Mouse (Mus musculus) right cerebral cortex, postnatal 36 days (tissue): ENCODE data around the gene Rbbp8nl.
"Not testable (repeated sequence)": the region's sequence is repeated elsewhere in the genome, so short reads cannot be mapped to it uniquely, and the experiment has no call there.

Experiments used
- DNase-seq, 2 experiments: peaks; one replicate each; pipeline ENCODE4 v3.0.0; 2022; ENCODE audit warnings: low spot score in 2 of 2, mixed read lengths in 1 of 2

The Rbbp8nl gene

DNA sequence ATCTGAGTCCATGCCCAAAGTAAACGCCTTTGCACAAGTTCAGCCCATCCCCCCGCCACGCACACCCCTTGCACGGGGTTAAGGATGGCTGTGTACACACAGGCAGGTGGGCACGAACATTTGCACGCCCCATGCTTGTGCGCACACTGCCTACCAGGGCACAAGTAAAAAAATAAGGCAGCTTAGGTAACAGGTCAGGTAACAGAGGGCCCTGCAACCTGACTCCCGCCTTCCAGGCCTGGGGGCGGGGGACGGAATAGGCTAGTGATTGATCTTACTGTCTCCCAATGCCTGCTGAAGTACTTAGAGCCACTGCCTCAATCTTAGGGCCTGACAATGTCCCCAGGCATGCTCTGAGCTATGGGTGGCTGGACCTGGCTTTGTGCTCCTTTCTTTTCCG, 713 bp downstream of the Rbbp8nl start:
- DNase-seq = no peak

DNA sequence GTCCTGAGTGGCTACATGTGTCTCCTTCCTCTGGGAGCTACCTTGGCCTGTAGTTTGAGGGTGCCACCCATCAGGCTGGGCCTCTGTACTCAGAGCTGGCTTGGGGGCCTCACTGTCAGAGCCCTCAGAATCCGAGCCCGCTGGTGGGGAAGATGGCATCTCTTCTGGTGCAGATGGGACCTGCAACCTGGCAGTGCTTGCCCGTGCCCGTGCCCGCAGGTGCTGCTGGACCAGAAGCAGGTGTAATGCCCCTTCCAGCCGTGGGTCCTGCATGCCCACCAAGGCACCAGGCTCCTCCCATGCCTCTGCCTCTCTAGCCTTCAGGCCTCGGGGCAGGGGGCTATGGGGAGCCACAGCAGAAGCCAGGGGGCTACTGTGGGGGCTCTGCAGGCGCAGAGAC, 10.4 kb downstream of the Rbbp8nl start:
- no peak for DNase-seq

DNA sequence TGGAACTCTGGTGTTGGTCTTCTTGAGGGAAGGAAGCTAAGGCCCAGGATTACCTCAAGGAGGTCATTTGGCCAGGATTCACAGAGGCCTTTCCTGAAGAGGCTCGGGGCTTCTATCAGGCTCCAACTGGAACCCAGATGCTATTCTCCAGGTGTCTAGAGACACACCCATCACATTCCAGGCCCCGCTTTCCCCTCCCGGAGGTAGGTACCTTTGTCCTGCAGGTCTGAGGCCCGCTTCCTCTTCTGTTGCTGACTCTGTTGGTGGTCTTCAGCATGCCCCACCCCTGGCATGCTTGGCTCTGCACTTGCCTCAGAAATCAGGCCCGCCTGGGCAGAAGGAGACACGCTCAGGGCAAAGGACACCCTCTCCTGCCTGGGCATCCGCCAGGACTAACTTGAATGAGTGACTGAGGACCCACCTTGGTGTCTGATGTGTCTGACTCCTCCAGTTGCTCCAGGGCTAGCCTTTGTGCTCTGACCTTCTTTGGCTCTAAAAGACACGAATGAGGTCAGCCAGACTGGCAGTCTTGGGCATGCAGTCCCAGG, 11.8 kb downstream of the Rbbp8nl start:
- DNase-seq = no peak

DNA sequence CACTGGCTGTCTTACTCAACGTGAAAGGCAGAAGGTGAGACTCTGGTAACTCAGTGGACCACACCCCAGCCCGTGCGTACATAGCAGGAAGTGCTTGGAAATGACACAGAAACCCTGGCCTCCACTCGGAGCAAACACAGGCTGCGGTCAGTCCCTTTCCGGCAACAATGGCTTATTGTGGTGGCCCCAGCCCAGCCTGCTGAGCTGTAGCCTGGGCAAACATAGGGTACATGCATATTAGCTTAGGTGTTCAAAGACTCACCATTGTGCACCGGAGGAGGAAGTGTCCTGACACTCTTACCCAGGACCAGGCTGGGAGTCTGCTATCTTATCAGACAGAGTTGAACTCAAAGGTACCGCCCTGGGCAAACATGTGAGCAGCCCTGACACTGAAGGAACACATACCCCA, 12.8 kb downstream of the Rbbp8nl start:
- no peak for DNase-seq

DNA sequence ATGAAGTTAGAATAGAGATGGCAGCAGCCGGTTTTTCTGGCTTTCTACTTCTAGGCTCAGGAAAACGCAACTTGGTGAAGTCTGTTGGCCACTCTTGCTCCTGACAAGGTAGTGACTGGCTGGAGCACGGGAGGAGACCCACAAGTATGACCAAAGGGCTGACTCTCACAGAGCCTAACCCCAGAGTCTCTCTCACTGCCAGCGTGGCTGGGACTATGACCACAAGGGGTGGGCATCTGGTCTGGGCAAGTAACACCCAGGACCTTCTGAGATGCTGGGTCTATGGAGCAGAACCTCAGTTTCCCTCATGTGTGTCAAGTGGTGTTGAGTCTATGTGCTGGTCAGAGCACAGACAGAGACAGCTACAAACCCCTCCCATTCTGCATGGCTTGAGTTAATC, 13.3 kb downstream of the Rbbp8nl start:
- no peak for DNase-seq

DNA sequence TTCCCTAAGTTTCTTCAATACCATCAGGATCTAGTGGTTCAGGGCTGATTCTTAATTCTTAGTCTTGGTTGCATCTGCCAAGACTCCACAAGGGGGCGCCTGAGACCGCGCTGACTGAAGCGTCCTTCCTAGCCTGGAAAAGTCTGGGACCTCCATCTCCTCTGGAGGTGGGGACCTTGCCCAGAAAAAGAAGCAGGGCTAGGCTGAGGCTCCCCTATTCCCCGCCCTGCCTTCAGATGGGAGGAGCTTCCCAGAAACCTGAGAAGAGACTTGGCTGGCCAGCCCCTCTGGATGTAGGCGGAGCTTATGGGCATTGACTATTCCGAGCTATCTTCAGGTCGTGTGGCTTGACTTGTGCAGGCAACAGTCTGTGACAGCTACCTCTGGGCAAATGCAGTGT, 13.8 kb downstream of the Rbbp8nl start:
- no peak for DNase-seq

DNA sequence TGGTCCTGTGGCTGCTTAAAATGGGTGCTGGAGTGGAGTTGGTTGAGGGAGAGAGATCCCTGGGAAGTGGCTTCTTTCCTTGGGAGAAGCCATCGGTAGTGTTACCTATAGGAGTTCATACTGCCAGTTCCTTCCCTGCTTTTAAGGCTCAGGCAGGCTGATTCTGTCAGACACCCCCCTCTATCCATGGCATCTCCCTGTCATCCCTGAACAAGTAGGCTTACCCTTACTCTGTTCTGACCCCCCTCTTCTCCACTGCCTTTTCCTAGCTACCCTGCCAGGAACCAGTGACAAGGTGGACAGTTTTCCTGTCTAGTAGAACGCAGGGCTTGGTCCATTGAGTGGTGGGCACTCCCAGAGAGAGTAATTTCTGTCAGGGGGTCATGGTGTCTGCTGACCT, 15.2 kb downstream of the Rbbp8nl start:
- DNase-seq = no peak

DNA sequence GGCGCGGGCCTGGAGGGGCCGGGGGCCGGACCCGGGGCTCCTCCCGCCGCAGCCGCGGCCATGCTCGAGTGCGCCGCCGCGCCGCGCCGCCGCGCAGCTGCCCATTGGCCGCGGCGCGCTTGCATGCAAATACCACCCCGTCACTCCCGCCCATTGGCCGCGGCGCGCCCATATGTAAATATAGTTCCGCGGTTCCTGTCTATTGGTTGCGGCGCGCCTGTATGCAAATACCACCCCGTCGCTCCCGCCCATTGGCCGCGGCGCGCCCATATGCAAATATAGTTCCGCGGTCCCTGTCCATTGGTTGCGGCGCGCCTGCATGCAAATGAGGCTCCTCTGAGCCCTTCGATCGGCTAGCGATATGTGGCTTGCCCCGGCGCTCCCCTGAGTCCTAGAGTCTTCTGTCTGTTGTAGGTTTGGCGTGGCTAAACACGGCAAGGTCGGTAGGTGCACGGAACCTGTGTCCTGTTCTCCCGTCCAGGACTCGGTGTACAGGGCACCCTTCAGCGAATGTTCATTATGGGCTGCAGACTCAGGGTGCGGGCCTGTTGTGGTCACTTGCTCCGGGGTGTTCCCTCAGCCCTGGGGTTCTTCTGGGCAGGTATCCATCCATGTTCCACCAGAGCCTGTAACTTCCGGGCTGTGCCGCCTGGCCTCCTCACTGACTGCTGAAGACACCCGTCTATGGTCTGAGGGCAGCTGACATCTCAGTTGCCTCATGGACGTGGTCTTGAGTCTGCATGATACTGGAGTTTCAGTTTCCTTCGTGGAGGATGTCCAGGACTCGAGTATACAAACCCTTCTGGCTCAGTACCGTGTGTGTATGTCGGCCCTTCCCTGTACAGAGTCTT, 16.1 kb downstream of the Rbbp8nl start, which contains the start of gene Cables2:
Gene Cables2 (minus strand): TSS at position 103 of the 851 bp plus-strand sequence.
- peak; percentile 93 to 94 for DNase-seq

DNA sequence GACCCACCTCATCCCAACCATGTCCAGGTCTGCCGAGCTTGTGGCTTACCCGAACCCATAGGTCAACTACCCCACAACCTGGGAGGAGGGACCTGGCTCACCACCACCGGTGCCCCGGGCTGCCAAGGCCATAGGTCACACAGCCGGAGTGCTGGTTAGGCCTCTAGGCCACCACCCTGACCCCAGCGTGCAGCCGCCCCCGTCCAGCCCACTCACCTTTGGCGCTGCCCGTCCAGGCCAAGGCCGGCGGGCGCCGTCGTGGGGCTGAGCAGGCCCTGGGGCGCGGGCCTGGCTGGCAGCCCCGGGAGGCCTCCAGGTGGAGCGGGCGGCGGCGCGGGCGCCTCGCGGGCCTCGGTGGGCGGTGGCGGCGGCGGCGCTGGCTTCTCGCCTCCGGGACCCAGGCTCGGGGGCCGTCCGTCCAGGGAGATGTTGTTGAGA, 16.8 kb downstream of the Rbbp8nl start:
- DNase-seq = no peak

DNA sequence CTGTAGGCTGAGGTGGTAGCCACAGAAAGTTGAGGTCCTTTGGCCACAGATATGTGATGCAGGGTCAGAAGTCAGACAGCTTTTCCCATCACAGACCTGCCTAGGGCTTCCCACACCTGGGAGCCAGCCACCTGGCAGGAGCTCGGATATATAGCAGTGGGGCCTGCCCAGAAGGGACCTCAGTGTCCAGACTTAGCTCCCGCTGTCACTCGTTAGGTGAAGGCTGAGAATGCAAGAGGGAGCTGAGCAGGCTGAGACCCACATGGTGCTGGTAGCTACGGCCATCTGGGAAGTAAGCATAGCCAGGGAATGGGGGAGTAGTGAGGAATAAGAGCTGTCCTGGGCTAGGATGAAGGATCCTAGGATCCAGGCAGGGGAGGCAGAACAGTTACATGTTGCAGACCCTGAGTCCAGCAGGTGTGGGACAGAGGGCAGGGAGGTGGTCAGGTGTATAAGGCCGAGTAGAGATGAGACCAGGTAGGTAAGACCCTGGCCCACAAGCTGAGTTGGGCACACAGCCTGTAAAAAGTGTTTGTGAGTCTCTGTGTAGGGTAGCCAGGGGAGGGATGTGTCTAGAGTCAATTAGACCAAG, 17.8 kb downstream of the Rbbp8nl start:
- DNase-seq = no peak

DNA sequence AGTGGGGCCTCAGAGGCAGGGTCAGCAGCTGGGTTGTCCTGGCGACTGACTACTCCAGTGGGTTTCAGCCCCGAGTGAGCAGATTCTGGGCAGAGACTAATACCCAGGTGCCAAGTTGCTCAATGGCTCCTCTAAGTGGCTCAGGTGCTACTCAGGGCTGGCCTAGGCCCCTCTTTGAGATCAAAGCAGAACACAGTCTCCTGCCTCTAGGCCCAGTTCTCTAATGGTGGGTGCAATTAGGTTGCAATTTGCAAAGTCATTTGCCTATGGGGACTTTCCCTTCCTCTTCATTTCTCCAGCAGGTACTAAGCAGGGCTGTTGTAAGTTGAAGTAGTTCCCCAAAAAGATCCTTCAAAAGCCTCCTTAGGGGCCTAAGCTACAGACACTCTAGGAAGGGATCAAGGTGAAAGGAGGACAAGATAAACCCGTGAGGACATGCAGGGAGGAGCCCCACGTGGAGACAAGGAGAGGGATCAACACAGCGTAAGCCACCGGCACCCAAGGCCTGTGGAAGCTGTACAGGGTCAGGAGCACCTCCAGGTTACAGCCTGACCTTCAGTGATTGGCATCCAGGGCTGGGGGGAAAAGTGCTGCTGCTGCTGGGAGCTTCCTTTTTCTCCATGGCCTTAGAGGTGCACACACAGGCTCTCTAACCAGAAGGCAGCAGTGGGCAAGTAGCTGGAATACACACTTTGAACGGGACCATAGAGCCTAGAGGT, 19.0 kb downstream of the Rbbp8nl start:
- DNase-seq = no peak

DNA sequence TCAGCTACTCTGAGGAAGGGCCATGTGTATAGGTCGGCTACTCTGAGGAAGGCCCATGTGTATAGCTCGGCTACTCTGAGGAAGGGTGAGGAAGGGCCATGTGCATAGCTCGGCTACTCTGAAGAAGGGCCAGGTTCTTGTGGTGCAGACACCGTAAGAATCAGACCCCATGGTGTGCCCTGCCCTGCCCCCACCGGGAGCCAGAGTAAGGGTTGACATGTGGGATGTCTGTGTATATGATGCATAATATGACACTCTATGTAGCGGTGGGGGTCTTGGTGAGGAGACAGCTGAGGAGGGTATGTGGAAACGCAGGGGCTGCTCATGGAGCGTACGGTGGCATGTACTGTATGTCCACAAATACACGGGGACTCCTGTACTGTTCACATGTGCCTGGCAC, 20.4 kb downstream of the Rbbp8nl start:
- DNase-seq = no peak

DNA sequence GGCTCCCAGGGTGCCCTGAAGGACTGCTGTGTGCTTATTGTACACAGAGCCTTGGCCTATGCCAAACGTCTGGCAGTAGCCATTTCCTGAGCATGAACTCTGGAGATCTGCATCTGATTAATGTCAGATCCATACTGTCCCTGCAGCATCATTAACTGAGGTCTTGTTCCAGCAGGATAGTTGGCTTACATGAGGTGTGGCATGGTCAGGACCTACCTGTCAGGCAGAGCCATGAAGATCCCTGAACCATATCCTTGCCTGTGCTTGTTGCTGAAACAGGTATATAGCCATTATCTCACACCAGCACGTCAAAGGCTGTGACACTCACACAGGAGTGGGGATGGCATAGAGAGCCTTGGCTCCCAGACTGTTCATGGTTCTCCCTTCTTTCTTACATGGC, 21.7 kb downstream of the Rbbp8nl start:
- DNase-seq = no peak

DNA sequence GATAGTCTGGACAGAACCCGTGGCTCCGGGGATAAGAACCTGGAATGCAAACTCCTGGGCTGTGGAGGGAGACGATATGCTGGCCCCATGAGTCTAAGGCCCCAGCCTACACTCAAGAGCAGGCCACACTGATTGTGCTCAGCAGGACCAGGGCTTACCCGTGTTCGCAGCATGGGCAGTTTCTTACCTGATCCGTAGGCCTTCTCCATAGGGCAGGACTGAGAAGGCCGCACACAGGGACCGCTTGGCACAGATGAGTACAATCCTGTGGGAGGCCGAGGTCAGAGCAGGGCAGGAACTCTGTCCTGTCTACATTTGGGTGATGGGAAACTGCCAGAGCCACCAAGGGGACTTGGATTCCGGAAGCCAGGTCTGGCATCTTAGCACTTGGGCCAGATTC, 26.8 kb downstream of the Rbbp8nl start:
- DNase-seq = no peak

DNA sequence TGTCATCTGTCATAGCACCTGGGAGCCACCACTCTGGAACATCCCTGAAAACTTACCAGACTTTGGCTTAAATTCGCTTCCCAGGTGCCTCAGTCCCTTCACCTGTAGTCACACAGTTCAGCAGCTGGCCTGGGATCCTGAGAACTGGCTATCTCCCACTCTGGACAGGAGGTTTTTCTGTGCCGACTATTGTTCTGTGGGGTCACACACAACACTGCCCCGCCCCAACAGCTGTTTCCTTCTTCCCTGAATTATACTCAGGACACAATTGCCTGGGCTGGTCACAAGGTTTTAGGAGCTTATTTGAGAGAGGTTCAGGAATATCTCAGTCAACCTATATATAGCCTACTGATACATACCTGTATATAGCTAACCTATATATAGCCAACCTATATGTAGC, 27.2 kb downstream of the Rbbp8nl start:
- DNase-seq = no peak

DNA sequence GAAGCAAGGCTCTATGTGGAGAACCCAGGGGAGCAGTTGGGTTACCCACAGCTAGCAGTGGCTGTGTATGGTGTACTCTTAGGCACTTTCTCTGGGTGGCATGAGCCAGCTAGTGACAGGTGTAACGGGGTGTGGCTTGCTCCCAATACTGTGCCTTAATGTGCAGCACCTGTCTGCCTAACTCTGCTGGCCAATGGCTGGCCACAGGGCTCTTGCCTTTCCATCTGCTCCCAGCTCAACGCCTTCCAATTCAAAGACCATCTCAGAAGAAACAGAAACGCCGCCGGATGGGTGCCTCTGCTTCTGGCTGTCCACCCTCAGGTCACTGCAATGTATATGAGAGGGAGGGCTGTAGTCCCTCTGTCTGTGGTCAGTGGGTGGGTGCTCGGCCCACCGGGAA, 27.8 kb downstream of the Rbbp8nl start:
- no peak for DNase-seq

DNA sequence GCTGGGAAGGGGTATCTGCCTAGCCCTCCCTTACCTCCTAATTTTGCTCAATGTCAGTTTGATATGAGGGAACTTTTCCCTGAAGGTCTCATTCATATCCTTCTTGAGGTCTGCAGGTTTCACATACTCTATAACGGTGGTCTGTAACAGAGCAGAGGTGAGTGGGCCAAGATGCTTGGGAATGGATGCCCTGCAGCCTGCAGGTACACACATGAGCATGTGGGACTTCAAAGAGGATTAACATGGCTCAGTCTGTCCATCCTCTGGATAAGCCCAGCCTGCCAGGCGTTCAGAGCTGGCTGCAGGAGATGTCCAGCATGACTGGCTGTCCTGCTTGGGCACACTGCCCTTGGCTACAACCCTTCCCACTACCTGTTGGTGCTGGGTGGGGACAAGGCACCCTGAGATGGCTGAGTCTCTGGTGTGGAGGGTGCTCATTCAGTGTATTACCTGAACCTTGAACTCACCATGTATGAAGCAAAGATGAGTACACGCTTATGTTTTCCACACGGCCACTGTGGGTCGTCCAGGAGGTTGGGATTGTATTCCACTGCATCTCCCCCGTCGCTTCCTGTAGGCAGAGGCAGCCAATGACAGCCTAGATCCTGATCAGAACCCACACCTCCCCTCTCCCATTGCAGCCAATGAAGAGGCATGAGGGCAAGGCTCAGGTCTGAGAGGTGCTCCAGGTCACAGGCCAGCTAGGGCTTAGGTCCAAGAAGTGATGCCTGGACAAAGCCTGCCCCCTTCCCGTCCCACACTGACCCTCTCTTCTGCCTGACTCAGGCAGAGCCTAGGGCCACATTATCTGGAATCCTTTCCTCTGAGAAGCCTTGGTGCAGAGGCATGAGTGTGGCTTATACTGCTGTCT, 28.8 kb downstream of the Rbbp8nl start:
- no peak for DNase-seq

DNA sequence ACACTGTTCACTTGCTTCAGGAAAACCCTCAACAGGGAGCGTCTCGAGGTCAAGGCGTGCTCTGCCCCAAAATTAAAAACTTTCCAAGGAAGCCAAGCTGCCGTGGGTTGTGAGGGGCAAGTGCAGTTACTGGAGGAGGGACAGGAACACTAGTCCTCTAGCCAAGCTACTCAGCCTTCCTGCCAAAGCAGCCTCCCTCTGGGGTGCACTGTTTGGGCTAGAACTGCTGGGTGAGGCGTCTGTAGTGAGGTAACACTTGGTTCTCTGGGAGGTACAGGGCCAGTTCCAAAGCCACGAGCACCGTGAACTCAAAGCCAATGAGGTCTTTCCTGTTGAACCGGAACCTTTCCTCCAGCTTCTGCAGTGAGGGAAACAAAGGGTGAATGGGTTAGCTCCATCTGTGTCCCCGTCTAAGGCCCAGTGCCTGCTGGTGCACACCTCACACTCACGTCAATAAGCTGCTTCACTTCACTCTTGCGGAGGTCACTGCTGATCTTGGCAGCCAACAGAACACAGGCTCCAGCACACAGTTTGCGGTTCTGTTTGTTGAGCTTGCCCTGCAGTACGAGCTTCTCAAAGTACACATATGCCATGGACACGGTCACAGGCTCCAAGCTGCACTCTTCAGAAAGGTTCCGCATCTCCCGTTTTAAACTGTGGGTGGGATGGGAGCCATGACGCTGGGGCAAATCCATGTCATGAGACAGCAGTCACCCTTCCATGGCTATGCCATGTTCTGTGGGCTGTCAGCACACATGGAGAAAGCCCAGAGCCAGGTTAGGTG, 29.7 kb downstream of the Rbbp8nl start:
- DNase-seq = not testable (repeated sequence)

DNA sequence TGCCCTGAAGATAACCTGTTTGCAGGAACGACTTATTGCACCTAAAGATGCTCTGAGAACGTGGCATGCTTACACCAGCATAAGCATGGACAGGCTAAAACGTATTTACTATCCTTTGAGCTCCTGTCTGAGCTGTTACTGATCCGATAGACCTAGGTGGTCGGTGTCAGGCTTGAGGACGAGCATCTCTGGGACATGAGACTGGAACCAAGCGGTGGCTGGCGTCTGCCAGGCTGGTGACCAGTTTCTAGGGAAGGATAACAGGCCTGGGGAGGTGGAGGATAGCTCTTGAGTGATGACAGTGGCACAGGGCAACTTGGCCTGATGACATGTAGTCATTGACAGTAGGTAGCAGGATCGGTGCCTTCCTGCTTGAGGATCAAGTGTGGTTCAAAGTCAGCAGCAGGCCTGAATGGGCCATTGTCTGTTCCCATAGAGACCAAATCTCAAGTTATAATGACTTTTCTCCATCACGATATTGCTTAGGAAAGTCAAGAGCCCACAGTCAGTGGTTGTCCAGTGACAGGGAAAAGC, 30.7 kb downstream of the Rbbp8nl start:
- DNase-seq = not testable (repeated sequence)
